Mouse (Mus musculus) left cerebral cortex, adult 2 months (tissue): ENCODE measurements around the gene Col2a1. TPM values are rescaled to one million over a fixed set of nuclear protein-coding genes. Genes with fewer than 3 reads are reported as not detected.

Source experiments
- DNase-seq, 2 experiments: peaks; one replicate each; pipeline ENCODE4 v3.0.0; 2021 to 2022; ENCODE audit warnings: low spot score in 2 of 2, mixed read lengths in 1 of 2; ENCODE audit errors: extremely low spot score in 1 of 2
- H3K27ac ChIP-seq: fragments of 200-600 bp; 2 replicates; pipeline ENCODE4 v1.8.1; 2022
- H3K4me3 ChIP-seq: fragments of 200-600 bp; 2 replicates; pipeline ENCODE4 v1.8.1; 2022
- CTCF ChIP-seq: fragments of 200-600 bp; IDR thresholded peaks from 2 replicates; pipeline ENCODE4 v1.8.1; 2022; ENCODE audit warnings: antibody characterized with exemption, mild to moderate bottlenecking, moderate library complexity
- intact Hi-C: fragments of 180-260 bp; cut with DNase I; formaldehyde crosslinking; loops from one replicate; pipeline ENCODE4 v1.15.1; 2025
- total RNA-seq, 2 experiments: library from RNA; stranded (reverse); gene quantifications; 2 replicates each; pipeline ENCODE4 v1.2.3; 2021

The Col2a1 gene
- total RNA-seq, 2 experiments from 2014 or later, result 0.61 to 0.63 TPM

DNA sequence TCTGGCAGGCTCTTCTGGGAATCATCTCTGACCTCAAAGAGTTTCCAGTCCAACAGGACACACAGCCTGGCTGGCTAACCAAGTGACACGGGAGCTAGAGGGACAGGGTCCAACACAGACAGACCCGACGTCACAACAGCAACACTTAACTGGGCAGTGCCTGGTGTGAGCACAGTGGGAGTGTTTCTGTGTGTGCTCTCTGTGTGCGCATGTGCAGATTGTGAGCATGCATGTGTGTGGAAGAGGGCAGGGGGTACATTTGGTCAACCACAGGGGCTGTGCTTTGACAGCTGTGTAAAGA, 51.7 kb downstream of the Col2a1 start:
- Histone ChIP-seq H3K27ac (no peak overlapping the region), H3K4me3 (no peak overlapping the region)
- no peak for TF ChIP-seq CTCF
- intact Hi-C loops, result loop anchor here (1.0 to 2.0 kb wide), 3 partner anchors 100 to 235 kb away; no protein-coding TSS in a partner anchor
- DNase-seq, result no peak

DNA sequence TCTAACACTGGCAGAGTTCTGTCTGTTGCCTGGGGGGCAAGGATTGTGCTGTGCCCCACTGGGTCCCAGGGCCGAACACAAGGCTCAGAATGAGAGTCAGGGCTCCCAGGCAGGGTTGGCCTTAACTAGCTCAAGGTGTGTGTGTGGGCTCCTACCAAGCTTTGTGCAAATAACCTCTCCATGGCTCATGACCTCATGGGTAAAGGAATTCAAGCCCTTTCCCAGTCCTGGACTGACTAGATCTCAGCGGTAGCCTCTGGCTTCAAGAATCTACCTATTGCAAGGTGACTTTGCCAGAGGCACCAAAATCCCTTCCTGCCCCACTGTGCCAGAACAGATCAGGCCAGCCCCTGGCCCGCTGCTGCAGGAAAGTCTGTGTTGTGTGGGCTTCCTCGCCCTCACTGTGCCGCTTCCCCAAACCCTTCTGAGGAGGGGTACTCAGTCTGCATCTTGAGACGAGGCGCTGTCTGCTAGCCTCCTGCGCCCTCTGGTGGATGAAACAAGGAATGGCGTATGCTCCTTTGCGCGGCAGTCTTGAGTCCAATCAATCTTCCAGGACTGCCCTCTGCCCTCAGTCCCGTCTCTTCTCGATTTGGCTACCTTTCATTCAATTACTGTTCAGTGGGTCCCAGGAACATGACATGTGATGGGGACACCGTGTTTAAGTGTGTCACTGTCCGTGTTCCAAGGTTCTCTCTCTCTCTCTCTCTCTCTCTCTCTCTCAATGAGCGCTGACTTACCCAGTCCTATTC, 52.2 kb downstream of the Col2a1 start:
- intact Hi-C loops, result loop anchor here (1.0 to 2.0 kb wide), 3 partner anchors 100 to 234 kb away; no protein-coding TSS in a partner anchor
- peak; percentile 95 for TF ChIP-seq CTCF

DNA sequence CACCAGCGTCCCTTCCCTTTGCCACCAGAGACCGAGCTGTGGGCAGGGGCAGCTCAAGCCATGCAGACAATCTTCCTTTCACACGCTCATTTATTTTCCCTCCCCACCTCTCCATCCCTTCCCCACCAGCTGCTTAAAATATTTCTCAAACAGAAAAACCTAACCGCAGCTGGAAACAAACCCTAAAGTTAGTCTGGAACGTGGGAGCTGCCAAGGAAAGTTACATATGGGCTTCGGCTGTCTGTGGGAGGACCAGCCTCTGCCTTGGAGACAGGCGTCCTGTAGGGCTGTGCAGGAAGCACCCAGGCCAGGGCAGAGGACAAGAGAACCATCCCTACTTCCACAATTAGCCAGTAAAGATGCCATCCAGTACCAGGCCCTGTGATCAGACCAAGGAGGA, 54.3 kb downstream of the Col2a1 start:
- no peak for TF ChIP-seq CTCF
- intact Hi-C loops, result no loop called here
- no peak overlapping the region for H3K27ac ChIP-seq
- no peak for DNase-seq
- no peak overlapping the region for H3K4me3 ChIP-seq

More for the DNA sequence above, 52.2 kb downstream of the Col2a1 start:
- H3K27ac ChIP-seq, result no peak overlapping the region
- peak; percentile 66 to 67 for DNase-seq
- H3K4me3 ChIP-seq, result no peak overlapping the region

DNA sequence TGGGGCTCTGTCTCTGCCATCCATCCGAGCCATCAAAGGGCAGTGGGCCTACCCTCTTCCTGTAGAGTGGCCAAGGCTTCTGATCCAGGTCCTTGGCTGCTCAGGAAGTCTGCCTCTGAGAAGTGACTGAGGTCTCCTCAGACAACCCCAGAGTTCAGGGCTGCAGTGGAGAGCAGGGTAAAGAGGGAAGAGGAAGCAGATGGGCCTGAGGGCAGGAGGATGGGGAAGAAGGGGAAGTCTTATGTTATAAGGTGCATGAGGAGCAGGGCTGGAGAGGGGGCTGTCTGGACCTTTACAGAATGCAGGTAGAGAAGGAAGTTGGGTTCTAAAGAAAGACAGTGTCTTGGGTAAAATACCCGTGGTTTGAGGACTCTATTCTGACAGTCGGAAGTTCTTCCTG, 54.8 kb downstream of the Col2a1 start:
- Histone ChIP-seq H3K4me3 (no peak overlapping the region), H3K27ac (no peak overlapping the region)
- TF ChIP-seq CTCF, result no peak
- DNase-seq, result no peak
- intact Hi-C loops, result no loop called here

DNA sequence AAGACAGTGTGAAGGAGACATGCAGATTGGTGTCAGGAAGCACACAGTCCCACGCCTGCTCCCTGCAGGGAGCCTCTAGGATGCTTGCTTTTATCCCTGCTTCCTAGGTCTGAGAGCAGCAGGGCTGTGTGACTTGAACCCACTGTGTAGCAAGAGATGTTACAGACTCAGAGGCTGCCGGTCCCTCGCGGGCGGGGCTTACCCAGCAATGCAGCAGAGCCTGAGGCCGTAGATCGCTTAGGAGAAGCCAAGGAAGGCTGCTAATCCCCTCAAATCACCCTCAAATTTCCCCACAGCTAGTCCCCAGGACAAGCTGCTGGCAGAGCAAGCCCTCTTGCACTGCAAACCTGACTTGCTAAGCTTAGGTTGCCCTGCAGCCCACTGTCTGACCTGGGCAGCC, 55.8 kb downstream of the Col2a1 start:
- intact Hi-C loops, result no loop called here
- no peak for TF ChIP-seq CTCF
- Histone ChIP-seq H3K27ac (no peak overlapping the region), H3K4me3 (no peak overlapping the region)
- DNase-seq, result no peak

DNA sequence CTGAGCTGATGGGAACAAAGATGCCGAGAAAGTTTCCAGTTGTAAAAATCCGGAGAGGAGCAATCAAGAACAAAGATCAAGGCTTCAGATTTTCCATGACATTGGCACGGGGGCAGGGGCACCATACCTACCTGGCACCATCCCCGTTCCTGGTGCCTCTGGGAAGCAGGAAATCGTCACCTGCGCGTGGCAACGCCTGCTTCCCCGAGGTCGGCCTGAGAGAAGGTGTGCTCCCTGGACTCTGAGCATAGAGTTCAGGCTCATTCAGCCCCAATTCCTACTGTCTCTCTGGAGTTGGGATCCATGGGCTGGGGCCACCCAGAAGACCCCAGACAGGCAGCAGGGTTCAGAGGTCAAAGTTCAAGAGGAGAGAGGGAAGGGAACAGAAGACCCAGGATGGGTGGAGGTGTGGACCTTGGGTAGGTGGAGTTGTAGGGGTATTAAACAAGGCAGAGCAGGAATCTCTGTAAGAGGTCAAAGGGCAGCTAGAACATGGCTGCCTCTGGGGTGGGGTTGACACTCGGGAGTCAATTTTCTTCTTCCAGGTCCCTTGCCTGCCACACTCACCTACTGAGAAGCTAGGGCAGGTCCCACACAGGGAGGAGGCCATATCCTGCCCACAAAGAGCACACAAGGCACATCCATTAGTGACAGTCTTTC, 58.7 kb downstream of the Col2a1 start:
- DNase-seq, result no peak
- Histone ChIP-seq H3K27ac (no peak overlapping the region), H3K4me3 (no peak overlapping the region)
- no peak for TF ChIP-seq CTCF
- intact Hi-C loops, result no loop called here

DNA sequence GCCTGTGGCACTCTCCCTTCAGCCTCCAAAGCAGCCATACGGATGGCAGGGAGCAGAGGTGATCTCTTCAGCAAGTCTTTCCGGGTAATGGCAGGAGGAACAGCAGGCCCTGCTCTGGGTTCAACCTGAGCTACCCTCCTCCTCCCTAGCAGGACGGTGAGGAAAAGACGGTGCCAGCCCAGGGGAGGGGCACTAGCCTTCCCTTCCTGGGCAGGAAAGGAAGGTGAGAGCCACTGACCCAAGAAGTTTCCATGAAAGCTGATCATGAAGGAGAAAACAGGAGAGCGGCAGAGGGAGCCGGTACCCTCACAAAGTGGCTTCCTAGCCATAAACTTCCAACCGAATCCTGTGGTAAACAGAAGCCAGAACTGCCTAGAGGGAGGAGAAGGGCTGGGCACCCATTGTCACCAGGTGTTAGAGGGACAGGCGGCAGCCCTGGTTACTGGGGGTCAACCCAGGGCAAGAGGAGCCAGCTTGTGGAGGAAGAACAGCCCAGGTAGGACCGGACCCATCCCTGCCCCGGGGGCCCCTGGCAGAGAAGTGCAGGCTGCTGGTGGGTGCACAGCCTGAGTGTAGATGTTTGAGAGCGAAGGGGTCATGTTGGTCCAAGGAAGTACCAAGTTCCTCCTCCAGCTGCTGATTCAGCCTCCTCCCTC, 59.4 kb downstream of the Col2a1 start:
- TF ChIP-seq CTCF, result no peak
- intact Hi-C loops, result no loop called here
- H3K4me3 ChIP-seq, result no peak overlapping the region
- DNase-seq, result no peak
- no peak overlapping the region for H3K27ac ChIP-seq

DNA sequence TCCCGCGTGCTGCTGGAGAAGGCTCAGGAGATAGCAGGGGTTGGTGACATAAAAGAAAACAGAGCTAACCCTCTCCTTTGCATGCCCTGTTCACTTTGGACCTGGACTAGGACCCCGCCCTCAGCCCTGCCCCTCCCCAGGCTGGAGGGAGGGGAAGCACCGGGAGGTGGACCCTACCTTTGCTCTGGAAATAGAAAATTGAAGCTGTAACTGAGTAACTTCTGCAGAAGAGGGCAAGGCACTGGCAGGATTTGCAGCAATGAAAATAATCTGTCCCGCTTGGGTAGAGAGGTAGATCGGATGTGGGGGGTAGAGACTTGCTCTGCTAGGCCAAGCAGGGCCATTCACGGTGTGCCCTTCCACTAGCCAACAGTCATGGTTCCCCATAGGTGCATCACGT, 61.1 kb downstream of the Col2a1 start:
- DNase-seq, result no peak
- H3K27ac ChIP-seq, result no peak overlapping the region
- TF ChIP-seq CTCF, result no peak
- H3K4me3 ChIP-seq, result no peak overlapping the region
- intact Hi-C loops, result no loop called here

DNA sequence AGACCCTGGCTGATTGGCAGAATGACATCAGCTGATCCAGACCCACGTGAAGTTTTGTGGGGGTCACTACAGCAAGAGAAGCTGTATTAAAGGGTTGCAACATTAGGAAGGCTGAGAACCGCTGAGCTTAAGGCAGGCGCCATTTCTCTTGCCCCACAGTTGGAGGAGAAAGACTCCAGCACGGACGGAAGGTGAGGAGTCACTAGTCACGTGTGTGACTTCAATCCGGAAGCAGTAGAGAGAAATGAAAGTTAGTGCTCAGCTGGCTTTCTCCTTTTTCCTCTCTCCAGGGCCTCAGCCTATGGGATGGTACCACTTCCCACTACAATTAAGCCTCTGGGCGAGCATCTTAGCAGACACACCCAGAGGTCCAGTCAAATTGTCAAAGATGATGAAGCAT, 62.0 kb downstream of the Col2a1 start:
- no peak overlapping the region for H3K27ac ChIP-seq
- DNase-seq, result no peak
- no peak overlapping the region for H3K4me3 ChIP-seq
- TF ChIP-seq CTCF, result no peak
- intact Hi-C loops, result no loop called here

DNA sequence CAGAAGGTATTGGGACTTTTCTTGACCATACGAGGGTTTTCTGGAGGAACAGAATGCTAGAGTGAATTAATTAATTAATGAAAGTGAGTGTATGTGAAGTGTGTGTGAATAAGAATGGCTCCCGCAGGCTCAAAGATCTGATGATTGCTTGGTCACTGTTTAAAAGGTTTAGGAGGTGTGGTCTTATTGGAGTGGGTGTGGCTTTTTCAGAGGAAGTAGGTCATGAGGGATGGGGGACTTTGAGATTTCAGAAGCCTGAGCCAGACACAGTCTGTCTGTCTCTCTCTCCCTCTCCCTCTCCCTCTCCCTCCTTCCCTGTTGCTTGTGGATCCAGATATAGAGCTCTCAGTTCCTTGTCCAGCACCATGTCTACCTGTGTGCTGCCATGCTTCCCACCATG, 63.2 kb downstream of the Col2a1 start:
- intact Hi-C loops, result no loop called here
- H3K4me3 ChIP-seq, result no peak overlapping the region
- no peak for DNase-seq
- TF ChIP-seq CTCF, result no peak
- H3K27ac ChIP-seq, result no peak overlapping the region

DNA sequence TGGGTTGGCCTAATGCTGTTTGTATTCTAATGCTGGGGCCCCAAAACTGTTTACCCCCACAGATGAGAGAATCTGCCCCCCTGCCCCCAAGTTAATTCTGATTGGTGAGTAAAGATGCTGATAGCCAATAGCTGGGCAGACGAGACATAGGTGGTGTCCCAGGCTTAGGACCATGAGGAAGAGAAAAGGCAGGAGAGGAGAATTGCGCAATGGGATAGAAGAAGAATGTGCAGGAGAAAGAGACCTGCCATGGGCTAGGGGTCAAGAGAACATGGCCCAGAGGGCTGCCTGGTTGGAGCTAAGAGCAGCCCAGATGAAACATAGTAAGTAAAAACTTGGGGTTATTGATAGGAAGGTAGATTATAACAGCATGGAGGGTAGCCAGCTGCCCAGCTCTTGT, 64.4 kb downstream of the Col2a1 start:
- no peak overlapping the region for H3K4me3 ChIP-seq
- no peak for DNase-seq
- no peak for TF ChIP-seq CTCF
- no peak overlapping the region for H3K27ac ChIP-seq
- intact Hi-C loops, result no loop called here

DNA sequence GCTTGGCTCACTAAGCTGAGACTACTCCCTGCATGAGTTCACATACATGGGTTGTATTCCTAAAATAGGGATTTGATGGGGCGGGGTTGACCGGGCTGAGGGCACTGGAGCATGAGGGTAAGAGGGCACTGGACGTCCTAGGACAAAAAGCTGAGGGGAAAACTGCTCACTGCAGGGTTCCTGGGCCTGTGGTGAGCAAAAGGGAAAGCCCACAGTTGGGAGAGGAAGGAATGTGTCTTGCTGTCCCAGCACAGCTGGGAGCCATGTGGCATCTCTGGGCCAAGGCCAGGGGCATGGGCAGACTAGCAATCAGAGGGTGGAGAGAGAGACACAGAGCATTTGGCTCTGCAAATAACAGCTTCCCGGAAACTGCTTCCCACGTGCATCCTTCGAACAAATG, 65.9 kb downstream of the Col2a1 start:
- no peak for TF ChIP-seq CTCF
- DNase-seq, result no peak
- Histone ChIP-seq H3K27ac (no peak overlapping the region), H3K4me3 (no peak overlapping the region)
- intact Hi-C loops, result no loop called here
